Comparison of ENCODE assay signal across 8 mouse cellular contexts in the genomic region with DNA sequence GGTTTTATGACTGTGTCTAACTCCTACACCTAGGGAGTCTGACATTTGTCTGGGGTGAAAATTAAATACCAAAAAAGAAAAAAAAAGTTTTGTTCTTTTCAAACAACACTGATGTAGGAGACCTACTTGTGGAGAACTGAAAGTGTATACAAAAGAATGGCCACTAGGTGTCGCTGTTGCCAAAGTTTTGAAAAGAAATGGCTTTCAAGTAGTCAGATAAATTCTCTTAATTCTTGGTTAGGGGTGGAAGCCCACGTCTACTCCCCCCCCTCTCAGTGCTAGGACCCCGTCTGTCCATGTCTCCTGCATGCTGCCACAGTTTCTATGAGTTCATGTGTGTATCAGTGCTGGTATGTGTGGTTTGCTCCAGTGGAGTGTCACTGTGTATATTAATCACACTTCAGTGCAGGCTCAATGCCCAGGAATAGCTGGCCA.
DNase-seq lines count a peak whose midpoint lies in the region; ATAC-seq and TF ChIP-seq lines count a peak whose summit lies in the region.

No protein-coding gene starts in this region.

- H3K4me1 ChIP-seq in spleen, adult 2 months (ENCODE audit: control insufficient read depth, insufficient read depth, insufficient read length), result no peaks in the 10 kb centered on the region

- H3K36me3 ChIP-seq in spleen, adult 2 months (ENCODE audit: control insufficient read depth, insufficient read depth, low read length), result no peaks in the 10 kb centered on the region

- intact Hi-C loops in gastrocnemius, adult 2 months (cut with DNase I), result loop anchor here (2.0 kb wide), 1 partner anchor 249 kb away; no protein-coding TSS in a partner anchor
- intact Hi-C loops in gastrocnemius, postnatal 14 days (cut with DNase I; ENCODE audit: low total_unique reads), result loop anchor here (10.0 kb wide), 1 partner anchor 581 kb away; no protein-coding TSS in a partner anchor
- intact Hi-C loops in heart, postnatal 36 days (cut with DNase I), result loop anchor here (2.0 to 10.0 kb wide), 3 partner anchors 371 to 577 kb away; partner anchors contain the start of gene Cep68

- ATAC-seq in megakaryocyte progenitor cell, adult 5-6 weeks (replicated peaks; ENCODE audit: poor library complexity), result peak; percentile 77

- H3K4me3 ChIP-seq in gastrocnemius, adult 2 months, result peak overlapping the region; percentile 32; the same call in 1 of the 2 replicates
- H3K4me3 ChIP-seq in layer of hippocampus, adult 2 months, result no peak overlapping the region; the same call in 1 of the 2 replicates
- H3K4me3 ChIP-seq in spleen, adult 2 months (ENCODE audit: extremely low read depth, insufficient read depth, insufficient read length), result no peak overlapping the region

- TF ChIP-seq POLR2A in spleen, adult 2 months (IDR thresholded peaks at IDR 0.05; ENCODE audit: low read depth, low read length), result no peak

- peak; percentile 83 for TF ChIP-seq CTCF in gastrocnemius, adult 2 months (IDR thresholded peaks at IDR 0.05)
- peak; percentile 89 for TF ChIP-seq CTCF in layer of hippocampus, adult 2 months (conservative IDR thresholded peaks at IDR 0.05)
- no peak for TF ChIP-seq CTCF in spleen, adult 2 months (IDR thresholded peaks at IDR 0.05; ENCODE audit: extremely low read depth, insufficient read depth, insufficient read length, insufficient replicate concordance)

- H3K27ac ChIP-seq in gastrocnemius, adult 2 months, result no peak overlapping the region
- no peak overlapping the region for H3K27ac ChIP-seq in layer of hippocampus, adult 2 months
- no peak overlapping the region for H3K27ac ChIP-seq in spleen, adult 2 months (ENCODE audit: insufficient read depth, low read length)

- no peak for DNase-seq in gastrocnemius, adult 2 months
- no peak for DNase-seq in gastrocnemius, postnatal 14 days
- peak; percentile 82 for DNase-seq in R1 (ENCODE audit: low read depth, low spot score)
- peak; percentile 85 for DNase-seq in embryo, embryonic 10 days (ENCODE audit: low spot score)
- peak; percentile 62 to 66 for DNase-seq in heart, postnatal 36 days
- peak; percentile 59 to 77 for DNase-seq in layer of hippocampus, adult 2 months (ENCODE audit: low spot score in 2 of 2)
- peak; percentile 44 to 46 for DNase-seq in spleen, adult 2 months (ENCODE audit: low read depth in 1 of 2, low spot score in 2 of 2)

- no peaks in the 10 kb centered on the region for H3K27me3 ChIP-seq in spleen, adult 2 months (ENCODE audit: control insufficient read depth, insufficient read depth, low read length)

- WGBS in spleen, adult 2 months, result 1% methylated on average over 3 of the region's 3 CpGs

Comparison
In these comparisons a context has a peak if more than half of its experiments do, and no peak if none do; other contexts are left out.
1. DNase-seq: peak in R1 (single experiment), embryo, embryonic 10 days (single experiment), heart, postnatal 36 days (2 of 2), layer of hippocampus, adult 2 months (2 of 2) and spleen, adult 2 months (2 of 2); none in gastrocnemius, adult 2 months (single experiment) and gastrocnemius, postnatal 14 days (single experiment).